Mouse (Mus musculus): ENCODE data around the gene Cxcl13.

Cxcl13 gene

DNA sequence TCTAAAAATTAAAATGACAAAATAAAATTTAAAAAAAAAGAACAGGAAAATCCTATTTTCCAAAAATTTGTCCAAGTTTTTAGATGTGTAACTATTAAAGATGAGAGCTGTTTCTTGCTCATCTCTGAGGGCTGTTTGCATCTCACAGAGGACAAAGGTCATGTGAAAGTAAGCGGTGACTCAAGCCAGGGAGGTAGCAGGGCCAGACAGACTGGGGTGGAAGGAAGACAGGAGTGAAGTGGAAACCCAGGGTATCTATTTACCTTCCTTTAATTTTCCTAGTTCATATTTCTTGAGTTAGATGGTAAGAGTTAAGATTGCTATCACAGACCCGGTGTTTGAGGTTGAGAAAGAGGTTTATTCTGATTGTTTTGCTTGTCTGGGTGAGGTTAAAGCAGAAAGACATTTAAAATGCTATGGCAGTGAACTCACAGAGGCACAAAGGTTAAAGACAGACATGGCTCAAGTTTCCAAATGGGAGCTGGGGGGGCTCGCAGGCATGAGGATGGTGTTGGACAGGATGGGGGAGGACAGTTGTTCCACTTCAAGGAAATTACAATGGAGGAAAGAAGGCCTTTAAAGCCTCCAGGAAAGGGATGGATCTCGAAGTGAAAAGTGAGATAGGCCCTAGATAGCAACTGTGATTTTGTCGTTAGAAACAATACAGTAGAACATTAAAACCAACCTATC is 27.2 kb downstream of the Cxcl13 start:
- no peak for DNase-seq (ENCODE audit: low spot score in 2 of 2)

DNA sequence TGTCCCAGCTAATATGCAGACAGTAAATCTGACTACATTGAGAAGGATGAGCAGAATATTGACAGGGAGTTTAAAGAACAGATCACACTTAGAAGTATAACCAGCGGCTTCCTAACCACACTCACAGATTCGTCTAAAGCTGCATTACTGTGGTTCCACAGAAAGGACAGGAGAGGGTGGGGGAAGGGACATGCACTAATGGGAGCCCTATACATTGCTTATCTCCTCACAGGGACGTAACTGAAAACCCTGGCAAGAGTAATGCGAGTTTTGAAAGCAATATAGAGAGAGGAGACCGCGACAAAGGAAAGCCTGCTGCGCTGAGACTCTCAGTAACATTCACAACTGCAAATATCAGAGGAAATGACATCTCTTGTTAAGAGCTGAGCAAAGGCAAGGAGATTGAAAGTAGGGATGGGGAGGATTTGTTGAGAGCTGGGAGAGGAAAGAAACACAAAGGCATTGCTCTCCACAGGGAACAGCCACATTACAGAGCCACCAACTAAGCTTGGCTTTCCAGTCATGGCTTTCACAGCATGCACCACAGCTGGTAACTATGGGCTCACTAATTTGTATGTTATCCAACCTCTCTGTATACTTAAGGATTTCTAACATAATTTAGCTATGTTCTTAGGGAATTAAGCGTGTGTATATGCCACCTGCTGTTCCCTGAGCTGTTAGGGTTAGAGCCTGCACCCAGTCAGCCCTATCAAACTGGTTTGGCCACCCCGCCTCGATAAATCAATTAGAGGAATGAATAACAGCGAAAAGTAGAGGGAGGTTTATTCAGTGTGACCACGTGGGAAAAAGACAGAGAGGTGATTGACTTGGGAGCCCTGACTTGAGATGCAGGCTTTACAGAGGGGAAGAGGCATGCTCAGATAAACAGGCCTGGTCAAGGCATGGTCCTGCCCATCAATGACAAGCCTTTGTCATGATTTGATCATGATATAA is 34.9 kb downstream of the Cxcl13 start:
- DNase-seq (ENCODE audit: low spot score in 2 of 2), result no peak

DNA sequence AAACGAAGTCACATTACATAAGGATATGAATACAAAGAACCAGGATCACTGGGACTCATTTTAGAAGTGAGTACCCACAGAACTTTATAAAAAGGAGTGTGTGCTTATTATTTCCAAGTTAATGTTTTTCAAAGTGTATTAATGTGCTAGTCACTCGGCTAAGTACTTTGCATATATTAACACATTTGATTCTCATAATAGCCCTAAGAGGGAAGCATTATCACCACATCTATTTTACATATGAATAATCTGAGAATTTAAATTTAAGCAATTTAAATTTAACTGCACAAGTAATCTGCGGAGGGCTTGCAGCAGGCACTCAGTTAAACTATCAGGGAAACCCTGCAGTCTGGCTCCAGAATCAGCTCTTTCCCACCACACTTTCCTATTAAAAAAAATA is 40.5 kb downstream of the Cxcl13 start:
- DNase-seq (ENCODE audit: low spot score in 2 of 2), result no peak

GRCm38 (mm10) chr5:96003348-96003747 is 46.6 kb downstream of the Cxcl13 start:
- DNase-seq (ENCODE audit: low spot score in 2 of 2), result no peak

- no peak for DNase-seq (ENCODE audit: low spot score in 2 of 2)
These were observed 51.6 kb downstream of the Cxcl13 start for GRCm38 (mm10) chr5:96008274-96008842.

GRCm38 (mm10) chr5:96009076-96009475 is 52.3 kb downstream of the Cxcl13 start:
- no peak for DNase-seq (ENCODE audit: low spot score in 2 of 2)

All from right cerebral cortex, postnatal 36 days (tissue).